Mouse (Mus musculus): Measurements from ENCODE around the gene Spock1. TPM values are rescaled to one million over a fixed set of nuclear protein-coding genes. Genes with fewer than 3 reads are reported as not detected.

The Spock1 gene
- polyA plus RNA-seq, 1 experiment from 2014 or later = 2.1 TPM

- no peak for DNase-seq (ENCODE audit: low spot score)
- no peaks in the 10 kb centered on the region for H3K27me3 ChIP-seq (ENCODE audit: insufficient read depth, poor library complexity, severe bottlenecking)
- WGBS = 88% methylated on average over 2 of the region's 2 CpGs
Observed at GRCm38 (mm10) chr13:57702966-57703365, 205.2 kb downstream of the Spock1 start.

GRCm38 (mm10) chr13:57696685-57697084 is 211.4 kb downstream of the Spock1 start:
- Histone ChIP-seq H3K27ac (no peak overlapping the region), H3K36me3 (no peaks in the 10 kb centered on the region), H3K9me3 (no peaks in the 10 kb centered on the region), H3K4me3 (no peak overlapping the region), H3K27me3 (ENCODE audit: insufficient read depth, poor library complexity, severe bottlenecking) (no peaks in the 10 kb centered on the region; the same call in 1 of the 2 replicates), H3K4me1 (no peaks in the 10 kb centered on the region)
- WGBS = 71% methylated on average over 5 of the region's 5 CpGs
- DNase-seq (ENCODE audit: low spot score) = no peak

More at GRCm38 (mm10) chr13:57702966-57703365, 205.2 kb downstream of the Spock1 start:
- Histone ChIP-seq H3K4me3 (no peak overlapping the region), H3K4me1 (no peaks in the 10 kb centered on the region), H3K27ac (no peak overlapping the region), H3K9me3 (no peaks in the 10 kb centered on the region), H3K36me3 (no peaks in the 10 kb centered on the region)

- peaks cover 11% of the 10 kb centered on the region; the same call in 1 of the 2 replicates for H3K4me1 ChIP-seq
- H3K27ac ChIP-seq = peak overlapping the region; percentile 59; the same call in 1 of the 2 replicates
- no peaks in the 10 kb centered on the region for H3K36me3 ChIP-seq
- no peaks in the 10 kb centered on the region for H3K9me3 ChIP-seq
- no peak overlapping the region for H3K4me3 ChIP-seq
- no peak for DNase-seq (ENCODE audit: low spot score)
- 51% methylated on average over 5 of the region's 5 CpGs for WGBS
- peaks cover 3% of the 10 kb centered on the region for H3K27me3 ChIP-seq (ENCODE audit: insufficient read depth, poor library complexity, severe bottlenecking)
Observed at GRCm38 (mm10) chr13:57688926-57689325, 219.2 kb downstream of the Spock1 start.

- 75% methylated on average over 5 of the region's 5 CpGs for WGBS
- Histone ChIP-seq H3K9me3 (no peaks in the 10 kb centered on the region), H3K4me1 (peaks cover 11% of the 10 kb centered on the region; the same call in 1 of the 2 replicates), H3K36me3 (no peaks in the 10 kb centered on the region), H3K27me3 (ENCODE audit: insufficient read depth, poor library complexity, severe bottlenecking) (peaks cover 3% of the 10 kb centered on the region), H3K27ac (no peak overlapping the region), H3K4me3 (no peak overlapping the region)
- DNase-seq (ENCODE audit: low spot score) = no peak
Observed at GRCm38 (mm10) chr13:57686437-57686836, 221.7 kb downstream of the Spock1 start.

GRCm38 (mm10) chr13:57685201-57685600 is 222.9 kb downstream of the Spock1 start:
- Histone ChIP-seq H3K27me3 (ENCODE audit: insufficient read depth, poor library complexity, severe bottlenecking) (peaks cover 3% of the 10 kb centered on the region; the same call in 1 of the 2 replicates), H3K9me3 (no peaks in the 10 kb centered on the region), H3K4me1 (peaks cover 11% of the 10 kb centered on the region; the same call in 1 of the 2 replicates), H3K27ac (no peak overlapping the region), H3K4me3 (no peak overlapping the region), H3K36me3 (no peaks in the 10 kb centered on the region)
- WGBS = 15% methylated on average over 11 of the region's 11 CpGs
- no peak for DNase-seq (ENCODE audit: low spot score)

GRCm38 (mm10) chr13:57679591-57679990 is 228.5 kb downstream of the Spock1 start:
- no peak overlapping the region for H3K4me3 ChIP-seq
- no peaks in the 10 kb centered on the region for H3K27me3 ChIP-seq (ENCODE audit: insufficient read depth, poor library complexity, severe bottlenecking)
- WGBS = 75% methylated on average over 2 of the region's 2 CpGs
- no peaks in the 10 kb centered on the region for H3K36me3 ChIP-seq
- no peaks in the 10 kb centered on the region for H3K9me3 ChIP-seq
- no peak overlapping the region for H3K27ac ChIP-seq
- no peak for DNase-seq (ENCODE audit: low spot score)
- H3K4me1 ChIP-seq = no peaks in the 10 kb centered on the region

GRCm38 (mm10) chr13:57676820-57677219 is 231.3 kb downstream of the Spock1 start:
- Histone ChIP-seq H3K27me3 (ENCODE audit: insufficient read depth, poor library complexity, severe bottlenecking) (no peaks in the 10 kb centered on the region), H3K36me3 (no peaks in the 10 kb centered on the region), H3K27ac (no peak overlapping the region), H3K4me1 (no peaks in the 10 kb centered on the region), H3K9me3 (no peaks in the 10 kb centered on the region), H3K4me3 (no peak overlapping the region)
- 82% methylated on average over 1 of the region's 1 CpGs for WGBS
- DNase-seq (ENCODE audit: low spot score) = no peak

GRCm38 (mm10) chr13:57673399-57673798 is 234.7 kb downstream of the Spock1 start:
- DNase-seq (ENCODE audit: low spot score) = no peak
- no peaks in the 10 kb centered on the region for H3K4me1 ChIP-seq
- H3K27ac ChIP-seq = peak overlapping the region; percentile 47; the same call in 1 of the 2 replicates
- WGBS = 87% methylated on average over 1 of the region's 1 CpGs
- H3K27me3 ChIP-seq (ENCODE audit: insufficient read depth, poor library complexity, severe bottlenecking) = no peaks in the 10 kb centered on the region
- no peaks in the 10 kb centered on the region for H3K9me3 ChIP-seq
- no peaks in the 10 kb centered on the region for H3K36me3 ChIP-seq
- no peak overlapping the region for H3K4me3 ChIP-seq

- Histone ChIP-seq H3K27me3 (ENCODE audit: insufficient read depth, poor library complexity, severe bottlenecking) (no peaks in the 10 kb centered on the region), H3K4me1 (no peaks in the 10 kb centered on the region), H3K9me3 (no peaks in the 10 kb centered on the region), H3K4me3 (no peak overlapping the region), H3K36me3 (no peaks in the 10 kb centered on the region), H3K27ac (peak overlapping the region; percentile 56; the same call in 1 of the 2 replicates)
- DNase-seq (ENCODE audit: low spot score) = peak; percentile 92
- 75% methylated on average over 3 of the region's 3 CpGs for WGBS
Observed at GRCm38 (mm10) chr13:57672762-57673161, 235.4 kb downstream of the Spock1 start.

GRCm38 (mm10) chr13:57671919-57672318 is 236.2 kb downstream of the Spock1 start:
- no peaks in the 10 kb centered on the region for H3K27me3 ChIP-seq (ENCODE audit: insufficient read depth, poor library complexity, severe bottlenecking)
- no peaks in the 10 kb centered on the region for H3K9me3 ChIP-seq
- 85% methylated on average over 9 of the region's 9 CpGs for WGBS
- peaks cover 1% of the 10 kb centered on the region; the same call in 1 of the 2 replicates for H3K4me1 ChIP-seq
- peak overlapping the region; percentile 56; the same call in 1 of the 2 replicates for H3K27ac ChIP-seq
- no peaks in the 10 kb centered on the region for H3K36me3 ChIP-seq
- no peak for DNase-seq (ENCODE audit: low spot score)
- no peak overlapping the region for H3K4me3 ChIP-seq

GRCm38 (mm10) chr13:57671322-57671721 is 236.8 kb downstream of the Spock1 start:
- H3K9me3 ChIP-seq = no peaks in the 10 kb centered on the region
- no peaks in the 10 kb centered on the region for H3K36me3 ChIP-seq
- no peak for DNase-seq (ENCODE audit: low spot score)
- H3K27ac ChIP-seq = peak overlapping the region; percentile 56; the same call in 1 of the 2 replicates
- WGBS = 63% methylated on average over 5 of the region's 5 CpGs
- H3K27me3 ChIP-seq (ENCODE audit: insufficient read depth, poor library complexity, severe bottlenecking) = no peaks in the 10 kb centered on the region
- no peak overlapping the region for H3K4me3 ChIP-seq
- peaks cover 7% of the 10 kb centered on the region; the same call in 1 of the 2 replicates for H3K4me1 ChIP-seq

- Histone ChIP-seq H3K36me3 (no peaks in the 10 kb centered on the region), H3K4me3 (no peak overlapping the region), H3K4me1 (peaks cover 11% of the 10 kb centered on the region; the same call in 1 of the 2 replicates), H3K9me3 (no peaks in the 10 kb centered on the region), H3K27me3 (ENCODE audit: insufficient read depth, poor library complexity, severe bottlenecking) (0 out of 2 replicates have a peak, but pooled peaks cover 8% of the 10 kb centered on the region), H3K27ac (no peak overlapping the region)
- 85% methylated on average over 3 of the region's 3 CpGs for WGBS
- no peak for DNase-seq (ENCODE audit: low spot score)
Observed at GRCm38 (mm10) chr13:57667621-57668020, 240.5 kb downstream of the Spock1 start.

- peak overlapping the region; percentile 56; the same call in 1 of the 2 replicates for H3K27ac ChIP-seq
- DNase-seq (ENCODE audit: low spot score) = no peak
- peaks cover 11% of the 10 kb centered on the region; the same call in 1 of the 2 replicates for H3K4me1 ChIP-seq
- no peaks in the 10 kb centered on the region for H3K9me3 ChIP-seq
- H3K36me3 ChIP-seq = no peaks in the 10 kb centered on the region
- 51% methylated on average over 9 of the region's 9 CpGs for WGBS
- H3K4me3 ChIP-seq = no peak overlapping the region
- 0 out of 2 replicates have a peak, but pooled peaks cover 8% of the 10 kb centered on the region for H3K27me3 ChIP-seq (ENCODE audit: insufficient read depth, poor library complexity, severe bottlenecking)
Observed at GRCm38 (mm10) chr13:57666173-57666842, 241.8 kb downstream of the Spock1 start.

All from heart, embryonic 10.5 days (tissue).